Mouse (Mus musculus) lung, embryonic 14.5 days (tissue): ENCODE data around the gene Fam53b. TPM values are rescaled to one million over a fixed set of nuclear protein-coding genes. Genes with fewer than 3 reads are reported as not detected.

Experiments
- ATAC-seq: fragments of 200-750 bp; cut with Nextera tagmentation; 2 replicates; pipeline ENCODE4 v1.8.0; 2017; ENCODE audit warnings: mild to moderate bottlenecking, moderate TSS enrichment, moderate library complexity; ENCODE audit not compliant: insufficient read depth
- DNase-seq: peaks from one replicate; pipeline ENCODE4 v3.0.0-alpha.2; 2015
- H3K27ac ChIP-seq: fragments of 300-500 bp; sonication (generic); 2 replicates; pipeline ENCODE4 v1.5.1; 2014; ENCODE audit warnings: low read depth, mild to moderate bottlenecking, moderate library complexity
- H3K27me3 ChIP-seq: fragments of 300-500 bp; sonication (generic); 2 replicates; pipeline ENCODE4 v1.6.1; 2014; ENCODE audit warnings: low read length, control low read depth; ENCODE audit not compliant: insufficient read depth
- H3K36me3 ChIP-seq: fragments of 300-500 bp; sonication (generic); 2 replicates; pipeline ENCODE4 v1.6.1; 2014; ENCODE audit warnings: control low read depth; ENCODE audit not compliant: insufficient read depth
- H3K4me1 ChIP-seq: fragments of 300-500 bp; sonication (generic); 2 replicates; pipeline ENCODE4 v1.6.1; 2014; ENCODE audit warnings: antibody characterized with exemption, control low read depth; ENCODE audit not compliant: insufficient read depth
- H3K4me2 ChIP-seq: fragments of 300-500 bp; sonication (generic); 2 replicates; pipeline ENCODE4 v1.6.1; 2014; ENCODE audit warnings: mild to moderate bottlenecking
- H3K4me3 ChIP-seq: fragments of 300-500 bp; sonication (generic); 2 replicates; pipeline ENCODE4 v1.5.1; 2014; ENCODE audit warnings: low read depth, low read length
- H3K9ac ChIP-seq: fragments of 300-500 bp; sonication (generic); 2 replicates; pipeline ENCODE4 v1.6.1; 2014
- H3K9me3 ChIP-seq: fragments of 300-500 bp; sonication (generic); 2 replicates; pipeline ENCODE4 v1.6.1; 2016; ENCODE audit warnings: low read depth, low read length, control low read depth
- CTCF ChIP-seq: IDR thresholded peaks from 2 replicates; pipeline ENCODE4 v1.5.1; 2016; ENCODE audit warnings: antibody characterized with exemption, low read depth
- WGBS: fragments of 180-500 bp; shearing (Covaris S2); extraction: QIAGEN DNeasy Blood & Tissue Kit; methylation state at CpG from one replicate; pipeline ENCODE4 v1.1.7; 2014; 5-methylcytosine and 5-hydroxymethylcytosine counted together
- polyA plus RNA-seq: library from polyadenylated mRNA; unstranded; fragments of >200 nt; fragmentation: Nextera tagmentation; extraction: Ambion mirVana; gene quantifications from 2 replicates; pipeline ENCODE4 v1.2.1, GENCODE M21; 2014

Gene Fam53b
- polyA plus RNA-seq, 1 experiment from 2014 or later: 32.4 TPM

DNA sequence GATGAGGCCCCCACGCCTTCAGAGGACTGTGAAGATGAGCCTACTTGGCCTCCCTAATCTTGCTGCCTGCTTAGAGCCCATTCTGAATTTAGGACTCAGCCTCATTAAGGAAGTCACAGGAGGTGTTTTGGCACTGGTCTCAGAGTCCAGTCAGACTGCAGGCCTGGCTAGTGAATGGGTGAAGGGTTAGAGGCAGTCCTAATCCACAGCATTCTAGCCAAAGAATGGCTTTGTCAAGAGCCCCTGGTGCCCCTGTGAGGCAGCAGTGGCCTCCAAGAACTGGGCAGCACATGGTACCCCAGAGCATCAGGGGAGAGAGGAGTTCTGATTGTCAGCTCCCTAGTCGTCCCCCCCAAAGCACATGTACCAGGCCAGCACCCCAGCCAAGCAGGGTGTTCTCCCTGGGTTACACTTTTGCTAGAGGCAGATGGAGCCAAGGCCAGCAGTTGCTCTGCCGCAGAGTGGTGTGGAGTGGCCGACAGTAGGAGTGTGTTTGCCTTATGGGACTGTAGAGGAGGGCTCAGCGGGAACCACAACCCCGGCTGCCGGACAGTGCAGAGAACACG is 109.3 kb downstream of the Fam53b start:
- H3K9ac ChIP-seq: no peak overlapping the region
- H3K9me3 ChIP-seq: no peaks in the 10 kb centered on the region
- no peaks in the 10 kb centered on the region for H3K4me1 ChIP-seq
- no peaks in the 10 kb centered on the region for H3K36me3 ChIP-seq
- H3K4me2 ChIP-seq: no peak overlapping the region
- H3K4me3 ChIP-seq: no peak overlapping the region
- ATAC-seq: no peak
- TF ChIP-seq CTCF: no peak
- WGBS: 79% methylated on average over 8 of the region's 8 CpGs
- no peaks in the 10 kb centered on the region for H3K27me3 ChIP-seq
- no peak for DNase-seq
- no peak overlapping the region for H3K27ac ChIP-seq

DNA sequence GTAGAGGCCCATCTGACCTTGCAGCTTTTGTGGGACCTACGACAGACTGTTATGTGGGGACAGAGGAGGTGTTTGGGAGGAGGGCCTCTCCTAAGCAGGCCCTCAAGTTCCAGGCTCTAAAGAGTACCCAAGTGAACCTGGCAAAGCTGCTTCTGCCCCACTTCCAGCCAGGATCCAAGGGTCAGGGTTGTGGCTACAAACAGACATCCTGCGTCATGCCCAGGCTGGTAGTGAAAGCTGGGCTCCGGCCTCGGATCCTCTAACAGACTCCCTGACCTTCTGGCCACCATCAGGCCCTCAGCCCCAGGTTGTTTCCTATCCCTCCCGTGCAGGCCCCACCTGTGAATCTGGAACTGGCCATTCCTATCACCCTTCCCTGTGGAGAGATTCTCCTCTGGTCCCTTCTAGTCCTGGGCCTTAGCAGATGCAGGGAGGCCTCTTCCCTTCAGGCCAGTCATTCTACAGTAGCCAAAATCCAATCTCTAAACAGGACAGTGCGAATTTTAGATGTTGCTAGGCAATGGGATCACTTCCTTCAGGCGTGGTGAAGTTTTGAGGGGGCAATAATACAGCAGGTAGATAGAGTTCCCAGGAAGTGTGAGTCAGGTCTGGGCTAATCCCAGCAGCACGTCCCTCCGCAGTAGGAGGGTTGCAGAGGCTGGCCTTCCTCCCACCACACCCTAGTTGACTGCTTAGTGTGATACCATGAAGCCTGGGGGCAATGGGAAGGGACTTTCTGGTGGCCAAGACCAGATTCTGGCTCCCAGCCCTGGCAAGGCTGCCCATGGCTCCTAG is 110.0 kb downstream of the Fam53b start:
- no peak for TF ChIP-seq CTCF
- ATAC-seq: no peak
- no peak for DNase-seq
- H3K4me1 ChIP-seq: no peaks in the 10 kb centered on the region
- H3K4me2 ChIP-seq: no peak overlapping the region
- no peaks in the 10 kb centered on the region for H3K27me3 ChIP-seq
- H3K9me3 ChIP-seq: no peaks in the 10 kb centered on the region
- no peak overlapping the region for H3K27ac ChIP-seq
- no peak overlapping the region for H3K9ac ChIP-seq
- no peaks in the 10 kb centered on the region for H3K36me3 ChIP-seq
- H3K4me3 ChIP-seq: no peak overlapping the region
- WGBS: 81% methylated on average over 9 of the region's 9 CpGs

DNA sequence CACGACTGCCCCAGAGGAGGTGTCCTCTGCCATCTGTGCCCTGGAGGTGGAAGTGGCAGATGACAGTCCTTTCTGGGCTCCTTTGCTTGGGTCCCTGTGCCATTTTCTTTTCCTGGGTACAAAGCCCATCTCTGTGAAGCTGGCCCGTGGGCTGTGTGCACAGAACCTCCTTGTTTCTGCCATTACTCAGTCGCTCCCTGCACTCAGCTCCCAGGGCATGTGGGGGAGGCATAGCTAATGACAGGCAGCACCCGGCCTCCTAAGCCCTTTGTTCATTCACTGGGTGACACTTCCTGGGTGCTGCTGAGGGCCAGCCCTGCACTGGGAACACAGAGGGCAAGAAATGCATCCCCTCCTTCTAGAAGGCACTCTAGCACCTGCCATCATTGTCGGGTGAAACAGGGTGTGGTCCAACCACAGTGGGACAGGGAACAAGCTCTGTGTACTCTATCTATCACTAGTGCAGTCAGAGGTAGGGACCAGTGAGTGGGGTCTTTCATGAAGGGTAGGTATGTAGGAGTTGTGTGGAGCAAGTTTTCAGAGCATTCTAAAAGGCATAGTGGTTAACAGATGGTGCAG is 111.1 kb downstream of the Fam53b start:
- no peak for ATAC-seq
- WGBS: 73% methylated on average over 5 of the region's 5 CpGs

DNA sequence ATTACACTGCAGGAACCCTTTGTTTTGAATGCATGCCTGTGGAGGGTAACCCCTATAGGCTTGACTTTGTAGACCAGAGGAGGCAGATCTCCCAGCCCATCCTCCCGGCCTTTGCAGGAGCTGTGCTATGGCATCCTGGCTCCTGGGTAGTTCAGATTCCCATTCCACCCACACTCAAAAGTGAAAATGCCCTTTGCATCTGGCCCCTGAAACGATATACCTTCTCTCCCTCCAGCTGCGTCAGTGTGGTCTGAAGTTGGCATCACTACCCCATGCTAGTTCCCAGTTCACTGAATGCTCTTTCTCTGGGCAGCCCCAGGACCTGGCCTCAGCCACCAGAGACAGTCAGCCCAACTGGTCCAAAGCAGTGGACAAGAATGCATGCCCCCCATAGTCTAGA is 111.7 kb downstream of the Fam53b start:
- Histone ChIP-seq H3K27ac (no peak overlapping the region), H3K9me3 (no peaks in the 10 kb centered on the region), H3K4me2 (no peak overlapping the region), H3K27me3 (no peaks in the 10 kb centered on the region), H3K9ac (no peak overlapping the region), H3K4me3 (no peak overlapping the region), H3K36me3 (no peaks in the 10 kb centered on the region), H3K4me1 (no peaks in the 10 kb centered on the region)
- 86% methylated on average over 3 of the region's 3 CpGs for WGBS
- no peak for DNase-seq
- ATAC-seq: no peak
- no peak for TF ChIP-seq CTCF

More for the DNA sequence above, 111.1 kb downstream of the Fam53b start:
- no peak overlapping the region for H3K9ac ChIP-seq
- H3K36me3 ChIP-seq: no peaks in the 10 kb centered on the region
- no peak for TF ChIP-seq CTCF
- H3K4me2 ChIP-seq: no peak overlapping the region
- DNase-seq: no peak
- no peaks in the 10 kb centered on the region for H3K27me3 ChIP-seq
- no peaks in the 10 kb centered on the region for H3K9me3 ChIP-seq
- no peak overlapping the region for H3K4me3 ChIP-seq
- no peaks in the 10 kb centered on the region for H3K4me1 ChIP-seq
- H3K27ac ChIP-seq: no peak overlapping the region

DNA sequence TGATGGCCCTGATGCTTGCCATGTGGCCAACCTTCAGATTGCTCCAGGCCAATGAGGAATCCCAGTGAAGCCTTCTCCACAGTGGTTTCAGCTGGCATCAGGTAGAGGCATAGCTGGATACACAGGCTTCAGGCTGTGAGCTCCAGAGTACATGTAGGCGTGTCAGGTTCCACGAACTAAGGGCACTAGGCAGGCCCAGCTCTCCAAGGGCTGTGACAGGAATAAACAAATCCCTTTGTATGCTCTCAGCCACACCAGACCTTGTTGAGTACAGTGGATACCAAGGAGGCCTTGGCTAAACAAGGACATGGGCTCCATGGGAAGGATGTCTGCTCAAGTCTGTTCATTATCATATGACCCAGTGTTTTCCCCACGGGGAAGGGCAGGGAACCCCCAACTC is 112.3 kb downstream of the Fam53b start:
- 71% methylated on average over 3 of the region's 3 CpGs for WGBS
- ATAC-seq: no peak
- Histone ChIP-seq H3K4me2 (no peak overlapping the region), H3K27ac (no peak overlapping the region), H3K9ac (no peak overlapping the region), H3K27me3 (no peaks in the 10 kb centered on the region), H3K4me1 (no peaks in the 10 kb centered on the region), H3K4me3 (no peak overlapping the region), H3K36me3 (no peaks in the 10 kb centered on the region), H3K9me3 (no peaks in the 10 kb centered on the region)
- DNase-seq: no peak
- no peak for TF ChIP-seq CTCF

DNA sequence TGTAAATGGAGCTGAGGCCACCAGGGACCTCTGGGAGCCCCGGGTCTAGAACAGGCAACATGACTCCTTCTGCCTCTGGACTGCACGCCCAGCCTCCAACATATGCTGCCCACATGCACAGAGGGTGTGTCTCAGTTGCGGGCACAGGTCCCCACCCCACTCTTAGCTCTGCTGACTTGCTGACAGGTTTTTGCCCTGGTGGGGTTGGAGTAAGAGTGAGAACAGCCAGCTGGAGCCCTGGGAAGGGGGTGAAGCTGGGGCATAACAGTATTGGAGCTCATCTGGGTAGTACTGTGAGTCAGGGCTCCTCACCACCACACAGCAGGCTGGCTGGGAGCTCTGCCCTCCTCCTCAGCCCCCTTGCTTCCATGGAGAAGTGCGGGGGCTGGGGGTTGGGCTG is 113.6 kb downstream of the Fam53b start:
- DNase-seq: no peak

DNA sequence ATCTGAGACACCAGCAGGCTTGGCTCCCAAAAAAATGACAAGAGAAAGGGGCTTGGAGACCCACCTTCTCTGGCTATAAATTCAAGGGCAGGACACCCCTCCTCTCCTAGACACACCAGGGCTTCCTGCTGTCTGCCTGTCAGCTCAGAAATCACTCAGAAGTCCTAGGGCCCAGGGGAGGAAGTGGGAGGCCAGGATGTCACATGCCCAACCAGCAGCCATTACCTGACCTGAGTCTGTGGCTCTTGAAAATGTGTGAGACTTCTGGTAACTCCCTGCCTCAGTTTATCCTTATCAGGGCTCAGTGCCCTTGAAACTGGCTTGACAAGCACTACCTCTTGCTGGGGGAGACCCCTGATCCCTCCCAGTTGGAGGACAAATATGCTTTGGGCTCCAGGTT is 114.0 kb downstream of the Fam53b start:
- Histone ChIP-seq H3K27ac (no peak overlapping the region), H3K9ac (no peak overlapping the region), H3K4me3 (no peak overlapping the region), H3K4me1 (no peaks in the 10 kb centered on the region), H3K4me2 (no peak overlapping the region), H3K36me3 (no peaks in the 10 kb centered on the region), H3K9me3 (no peaks in the 10 kb centered on the region), H3K27me3 (no peaks in the 10 kb centered on the region)
- DNase-seq (no peak), ATAC-seq (no peak)
- no peak for TF ChIP-seq CTCF

More for the DNA sequence above, 113.6 kb downstream of the Fam53b start:
- H3K4me2 ChIP-seq: no peak overlapping the region
- no peak overlapping the region for H3K27ac ChIP-seq
- no peaks in the 10 kb centered on the region for H3K9me3 ChIP-seq
- TF ChIP-seq CTCF: no peak
- H3K4me1 ChIP-seq: no peaks in the 10 kb centered on the region
- H3K4me3 ChIP-seq: no peak overlapping the region
- no peak overlapping the region for H3K9ac ChIP-seq
- no peaks in the 10 kb centered on the region for H3K36me3 ChIP-seq
- H3K27me3 ChIP-seq: no peaks in the 10 kb centered on the region
- ATAC-seq: no peak
- WGBS: 74% methylated on average over 4 of the region's 4 CpGs
